Mouse (Mus musculus) A20 (cell line): ENCODE data around the gene Snrnp35.
"Not testable (repeated sequence)": the region's sequence is repeated elsewhere in the genome, so short reads cannot be mapped to it uniquely, and the experiment has no call there.

Experiments
- DNase-seq: peaks from one replicate; pipeline ENCODE4 v3.0.0-alpha.2; 2011; ENCODE audit warnings: low read depth, low spot score

The Snrnp35 gene

DNA sequence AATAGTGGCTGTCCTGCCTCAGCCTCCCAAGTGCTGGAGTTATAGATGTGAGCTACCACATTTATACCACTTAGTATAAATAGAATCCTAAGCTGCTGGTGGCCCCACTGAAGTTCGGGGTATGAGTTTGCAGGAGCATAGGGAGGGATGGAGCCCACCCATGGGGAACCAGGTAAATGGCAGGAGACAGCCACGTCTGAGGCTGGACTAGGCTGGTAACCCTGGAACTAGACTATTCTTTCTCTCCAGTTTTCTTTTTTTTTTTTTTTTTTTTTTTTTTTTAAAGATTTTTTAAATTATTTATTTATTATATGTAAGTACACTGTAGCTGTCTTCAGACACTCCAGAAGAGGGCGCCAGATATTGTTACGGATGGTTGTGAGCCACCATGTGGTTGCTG lies 17.1 kb downstream of the Snrnp35 start:
- DNase-seq = not testable (repeated sequence)

DNA sequence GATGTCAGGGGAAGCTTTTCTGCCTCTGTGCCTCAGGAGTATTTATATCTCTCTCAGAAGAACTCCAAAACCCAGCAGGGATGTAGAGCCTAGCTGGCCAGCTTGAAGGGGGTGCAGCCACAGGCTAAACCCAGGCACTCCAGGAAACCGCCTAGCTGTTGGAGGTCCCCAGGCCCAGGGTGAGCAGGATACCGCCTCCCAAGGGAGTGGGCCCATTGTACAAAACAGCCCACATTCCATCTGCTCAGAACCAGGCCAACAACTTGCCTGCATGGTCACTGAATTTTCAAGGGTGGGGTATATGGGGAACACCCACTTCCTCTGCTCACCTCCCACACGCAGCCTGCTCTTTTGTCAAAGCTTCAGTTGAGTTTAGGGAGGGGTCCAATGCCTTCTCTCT lies 17.6 kb downstream of the Snrnp35 start:
- DNase-seq = no peak

- DNase-seq = no peak
Observed at GRCm38 (mm10) chr5:124501541-124501940, 18.6 kb downstream of the Snrnp35 start.

GRCm38 (mm10) chr5:124503742-124504141 lies 20.8 kb downstream of the Snrnp35 start:
- DNase-seq = no peak

DNA sequence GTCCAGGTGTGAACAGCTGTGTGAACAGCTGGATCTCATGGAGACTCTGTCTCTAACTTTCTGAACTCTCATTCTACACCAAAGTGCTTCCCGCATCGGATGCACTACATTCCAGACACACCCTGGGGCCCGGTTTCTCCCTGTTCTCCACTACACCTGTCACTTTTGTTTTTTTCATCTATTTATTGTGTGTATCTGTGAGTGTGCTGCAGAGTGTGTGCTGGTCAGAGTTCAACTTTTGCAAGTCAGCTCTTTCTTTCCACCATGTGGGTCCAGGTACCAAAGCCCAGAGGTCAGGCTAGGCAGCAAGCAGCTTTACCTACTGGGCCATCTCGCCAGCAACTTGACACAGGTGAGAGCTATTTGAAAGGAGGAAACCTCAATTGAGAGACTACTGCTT lies 22.3 kb downstream of the Snrnp35 start:
- DNase-seq = no peak

DNA sequence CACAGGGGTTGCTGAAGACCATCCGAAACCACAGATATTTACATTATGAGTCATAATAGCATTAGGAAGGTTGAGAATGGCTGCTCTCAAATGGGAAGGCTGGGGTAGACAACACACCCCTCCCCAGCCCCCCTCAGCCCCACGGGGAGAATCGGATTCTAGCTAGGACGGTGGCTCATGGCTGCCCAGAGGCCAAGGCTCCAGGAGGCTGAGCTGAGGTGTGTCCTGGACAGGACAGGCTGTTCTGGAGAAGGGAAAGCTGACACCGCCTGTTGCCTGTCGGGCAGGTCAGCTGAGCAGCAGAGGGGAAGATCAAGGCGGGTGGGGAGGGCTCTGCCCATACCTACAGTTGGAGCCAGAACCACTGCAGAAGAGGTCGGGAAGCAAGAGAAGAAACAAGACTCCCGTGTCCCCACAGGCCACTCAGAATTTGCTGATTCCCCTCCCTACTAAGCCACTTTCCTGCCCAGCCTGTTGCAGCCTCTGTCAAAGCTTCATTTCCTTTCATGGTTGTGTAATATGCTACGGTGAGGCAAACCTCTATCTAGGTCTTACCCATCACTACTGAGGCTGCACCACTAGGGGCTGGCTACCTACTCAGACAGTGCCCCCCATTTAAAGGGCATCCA lies 23.9 kb downstream of the Snrnp35 start:
- no peak for DNase-seq

GRCm38 (mm10) chr5:124509200-124509599 lies 26.3 kb downstream of the Snrnp35 start:
- DNase-seq = peak; percentile 23

GRCm38 (mm10) chr5:124509742-124510237 lies 26.9 kb downstream of the Snrnp35 start:
- no peak for DNase-seq

GRCm38 (mm10) chr5:124510536-124511050 lies 27.7 kb downstream of the Snrnp35 start:
- no peak for DNase-seq

DNA sequence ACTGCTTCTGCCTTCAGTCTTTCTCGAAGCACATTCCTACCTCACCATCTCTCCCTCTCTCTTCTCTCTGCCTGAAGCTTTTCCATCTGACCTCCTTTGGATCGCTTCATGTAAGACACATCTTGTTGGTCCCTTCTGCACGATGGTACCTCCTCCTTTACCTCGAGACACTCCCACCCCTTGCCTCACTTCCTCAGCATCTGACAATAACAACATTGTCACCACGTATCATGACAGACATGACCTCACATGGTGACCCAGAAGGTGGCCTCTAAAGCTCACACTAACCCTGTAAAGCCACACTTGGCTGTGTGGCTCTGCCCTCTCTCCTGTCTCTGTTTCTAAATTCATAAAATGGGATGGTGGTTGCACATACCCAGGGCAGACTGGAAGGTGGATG lies 32.9 kb downstream of the Snrnp35 start:
- DNase-seq = no peak

GRCm38 (mm10) chr5:124518648-124519047 lies 35.7 kb downstream of the Snrnp35 start:
- no peak for DNase-seq

DNA sequence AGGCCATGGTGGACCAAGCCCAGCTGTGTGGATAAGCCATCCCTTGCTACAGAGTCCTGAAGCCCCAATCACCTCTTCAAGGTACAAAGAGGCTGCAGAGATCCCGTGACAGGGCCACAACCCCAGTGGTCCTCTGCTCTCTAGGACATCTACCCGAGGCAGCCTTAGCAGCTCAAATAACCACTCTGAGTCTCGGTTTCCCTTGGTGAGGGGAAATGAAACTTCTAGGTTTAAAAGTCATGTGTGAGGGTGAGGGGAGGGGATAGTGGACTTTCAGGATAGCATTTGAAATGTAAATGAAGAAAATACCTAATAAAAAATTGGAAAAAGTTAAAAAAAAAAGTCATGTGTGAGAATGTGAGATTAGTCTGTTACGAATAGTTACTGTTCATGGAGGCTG lies 38.7 kb downstream of the Snrnp35 start:
- DNase-seq = peak; percentile 64

- peak; percentile 55 for DNase-seq
Observed at GRCm38 (mm10) chr5:124523032-124523431, 40.1 kb downstream of the Snrnp35 start.

DNA sequence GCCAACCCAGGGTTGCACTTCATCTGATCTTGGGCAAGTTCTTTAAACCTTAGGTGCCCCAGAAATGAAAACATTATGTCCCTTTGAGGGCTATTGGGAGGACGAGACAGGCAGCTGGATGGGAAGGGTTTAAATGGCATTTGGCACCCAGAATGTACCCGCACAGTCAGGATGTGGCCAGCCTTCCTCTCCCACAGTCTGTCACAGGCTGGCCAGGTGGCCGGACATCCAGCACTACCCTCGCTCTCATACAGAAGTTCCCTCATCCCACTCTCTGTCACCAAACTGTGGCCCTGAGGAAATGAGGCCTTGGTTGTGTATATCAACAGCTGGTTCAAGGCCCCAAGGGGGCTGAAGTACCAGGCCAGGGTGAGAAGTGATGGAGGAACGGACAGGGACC lies 42.0 kb downstream of the Snrnp35 start:
- DNase-seq = no peak

DNA sequence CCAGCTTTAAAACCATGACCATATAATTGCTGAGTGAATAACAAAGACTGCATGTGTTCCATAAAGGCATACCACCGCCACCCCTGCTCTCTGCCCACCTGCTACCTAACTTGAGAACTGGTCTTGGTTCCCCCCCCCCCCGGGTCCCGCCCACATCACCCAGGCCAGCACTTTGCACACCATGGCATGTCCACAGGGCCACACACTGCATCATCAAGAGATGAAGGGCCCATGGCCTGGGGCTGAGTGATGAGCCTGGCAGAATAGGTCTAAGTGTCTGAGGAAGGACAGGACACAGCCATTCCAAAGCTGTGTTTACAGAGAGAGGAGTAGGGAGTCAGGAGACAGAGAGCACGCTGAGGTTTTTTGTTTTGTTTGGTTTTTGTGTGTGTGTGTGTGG lies 45.4 kb downstream of the Snrnp35 start:
- DNase-seq = no peak

GRCm38 (mm10) chr5:124528791-124529190 lies 45.9 kb downstream of the Snrnp35 start:
- DNase-seq = no peak

- DNase-seq = no peak
Observed at GRCm38 (mm10) chr5:124529191-124529651, 46.3 kb downstream of the Snrnp35 start.

GRCm38 (mm10) chr5:124529697-124530096 lies 46.8 kb downstream of the Snrnp35 start:
- DNase-seq = no peak

DNA sequence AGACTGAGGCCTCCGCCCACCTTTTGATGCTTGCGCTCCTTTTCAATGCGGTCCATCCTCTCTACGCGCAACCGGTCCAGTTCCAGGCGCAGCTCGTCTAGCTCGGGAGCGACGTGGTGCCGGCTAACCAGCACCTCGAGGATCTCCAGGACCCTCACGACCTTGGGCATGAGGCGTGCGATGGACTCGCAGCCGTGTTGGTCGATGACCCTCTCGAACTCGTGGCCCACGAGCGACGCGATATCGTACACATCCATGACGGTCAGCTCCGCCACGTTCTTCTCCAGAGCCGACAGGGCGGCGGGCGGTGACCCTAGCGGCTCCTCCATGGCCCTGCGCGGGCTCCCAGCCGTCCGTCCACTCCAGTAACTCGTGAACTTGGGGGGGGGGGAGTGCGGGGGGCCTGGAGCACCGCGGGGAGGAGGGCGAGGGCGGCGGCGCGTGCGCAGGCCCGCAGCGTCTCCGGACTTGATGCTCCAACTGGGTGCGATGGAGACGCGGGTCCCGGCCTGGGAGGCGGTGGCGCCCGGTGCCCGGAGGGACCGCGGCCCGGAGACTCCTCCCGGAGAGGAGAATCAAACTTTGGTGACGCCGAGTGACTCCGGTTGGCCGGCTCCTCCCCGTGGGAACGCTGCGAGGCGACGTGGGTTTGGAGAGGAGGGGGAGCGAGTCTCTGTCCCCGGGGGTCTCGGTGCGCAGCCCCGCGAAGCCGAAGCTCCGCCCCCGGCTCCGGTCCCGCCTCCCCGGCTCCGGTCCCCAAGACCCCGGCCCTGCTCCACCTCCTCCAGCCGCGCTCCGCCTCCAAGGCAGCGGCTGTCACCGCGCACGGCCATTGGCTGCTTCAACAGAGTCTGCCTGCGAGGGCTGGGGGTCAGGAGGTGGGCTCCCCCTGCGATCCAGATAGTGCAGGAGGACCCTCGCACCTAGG lies 48.0 kb downstream of the Snrnp35 start, which contains the start of gene Rilpl1:
Gene Rilpl1 (minus strand): TSS at position 737 of the 928 bp plus-strand sequence.
- DNase-seq = no peak

DNA sequence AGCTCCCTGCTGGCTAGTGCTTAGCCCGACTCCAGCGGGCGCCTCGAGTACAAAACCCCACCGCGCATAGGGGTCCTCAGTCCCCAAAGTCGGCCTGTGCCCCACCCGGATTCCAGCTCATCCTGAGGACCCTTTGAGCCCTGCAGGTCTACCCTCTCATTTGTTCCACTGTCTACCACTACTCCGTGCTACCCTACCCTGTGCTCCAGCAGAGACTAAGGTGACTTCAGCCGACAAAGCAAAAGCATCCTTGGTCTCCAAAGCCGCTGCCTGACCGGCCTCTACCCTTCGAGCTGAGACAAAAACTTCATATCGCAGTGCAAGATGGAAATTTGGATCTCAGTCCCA lies 48.6 kb downstream of the Snrnp35 start:
- DNase-seq = no peak

- no peak for DNase-seq
Observed at GRCm38 (mm10) chr5:124532451-124532850, 49.5 kb downstream of the Snrnp35 start.

GRCm38 (mm10) chr5:124535016-124535415 lies 52.1 kb downstream of the Snrnp35 start:
- no peak for DNase-seq
